Mouse (Mus musculus): Measurements from ENCODE around the gene Olfr541.

- no peak for TF ChIP-seq CTCF (conservative IDR thresholded peaks at IDR 0.05; ENCODE audit: low read length)
- TF ChIP-seq NANOG (IDR thresholded peaks at IDR 0.05; ENCODE audit: borderline replicate concordance, low read length): no peak
- no peak for TF ChIP-seq POU5F1 (IDR thresholded peaks at IDR 0.05; ENCODE audit: borderline replicate concordance, low read length)
Measured at GRCm38 (mm10) chr7:140747402-140747801, 50.3 kb downstream of the Olfr541 start.
